Mouse (Mus musculus) G1E (cell line): ENCODE data around the gene Dusp10.

Experiments
- CTCF ChIP-seq: IDR thresholded peaks from 2 replicates; pipeline ENCODE4 v1.5.1; 2012; ENCODE audit warnings: low read depth, low read length, inconsistent platforms, mixed read lengths
- GATA1 ChIP-seq: IDR thresholded peaks from 2 replicates; pipeline ENCODE4 v1.6.1; 2012; ENCODE audit warnings: borderline replicate concordance, low read length, inconsistent platforms, mixed read lengths
- GATA2 ChIP-seq: IDR thresholded peaks from 2 replicates; pipeline ENCODE4 v1.6.1; 2012; ENCODE audit warnings: low read depth, low read length, inconsistent platforms, borderline replicate concordance
- POLR2AphosphoS5 ChIP-seq: IDR thresholded peaks from 2 replicates; pipeline ENCODE4 v1.6.1; 2012; ENCODE audit warnings: low read depth, low read length, inconsistent platforms; ENCODE audit not compliant: insufficient replicate concordance
- TAL1 ChIP-seq: conservative IDR thresholded peaks from 2 replicates; pipeline ENCODE4 v1.6.1; 2012; ENCODE audit warnings: low read depth, low read length, inconsistent platforms, mixed read lengths

- TF ChIP-seq CTCF, result no peak
- no peak for TF ChIP-seq POLR2AphosphoS5
- no peak for TF ChIP-seq GATA1
- no peak for TF ChIP-seq GATA2
- TF ChIP-seq TAL1, result no peak
Measured at GRCm38 (mm10) chr1:183969265-183969664, 43.8 kb upstream of the Dusp10 start.
